Comparison of ENCODE assay signal across 8 mouse cellular contexts in genomic region chr2:75985124-75985523, GRCm38 (mm10). TPM values are rescaled to one million over a fixed set of nuclear protein-coding genes. Genes with fewer than 3 reads are reported as not detected.
DNase-seq lines count a peak whose midpoint lies in the region; ATAC-seq and TF ChIP-seq lines count a peak whose summit lies in the region.

No protein-coding gene starts in this region.

- H3K4me2 ChIP-seq in kidney, embryonic 15.5 days = no peak overlapping the region
- H3K4me2 ChIP-seq in limb, embryonic 14.5 days (replicated peaks; ENCODE audit: low read depth, low read length, severe bottlenecking) = no peak overlapping the region
- no peak overlapping the region for H3K4me2 ChIP-seq in stomach, postnatal 0 days (replicated peaks; ENCODE audit: low read depth)

- no peaks in the 10 kb centered on the region for H3K27me3 ChIP-seq in testis, adult 2 months (ENCODE audit: control insufficient read depth, insufficient read depth, low read length)
- H3K27me3 ChIP-seq in kidney, embryonic 15.5 days = no peaks in the 10 kb centered on the region
- H3K27me3 ChIP-seq in limb, embryonic 14.5 days (ENCODE audit: control insufficient read depth, insufficient read depth, low read length) = no peaks in the 10 kb centered on the region
- no peaks in the 10 kb centered on the region for H3K27me3 ChIP-seq in stomach, postnatal 0 days (ENCODE audit: control insufficient read depth, insufficient read depth, low read length)

- H3K9ac ChIP-seq in kidney, embryonic 15.5 days = no peak overlapping the region
- H3K9ac ChIP-seq in limb, embryonic 14.5 days (ENCODE audit: low read depth, low read length, severe bottlenecking) = no peak overlapping the region
- H3K9ac ChIP-seq in stomach, postnatal 0 days (ENCODE audit: low read length) = no peak overlapping the region

- ATAC-seq in kidney, embryonic 15.5 days (replicated peaks; ENCODE audit: low FRiP score) = peak; percentile 68
- ATAC-seq in limb, embryonic 14.5 days (ENCODE audit: low FRiP score, low read depth) = peak; percentile 66; the same call in 1 of the 2 replicates
- ATAC-seq in monocyte, adult 5-6 weeks (replicated peaks; ENCODE audit: insufficient number of reproducible peaks, low FRiP score, low TSS enrichment, poor library complexity, severe bottlenecking) = peak; percentile 78
- peak; percentile 68 for ATAC-seq in stomach, postnatal 0 days (ENCODE audit: low FRiP score, low TSS enrichment)

- TF ChIP-seq EP300 in stomach, postnatal 0 days (optimal IDR thresholded peaks at IDR 0.05) = no peak

- no peak for TF ChIP-seq POLR2A in testis, adult 2 months (IDR thresholded peaks at IDR 0.05; ENCODE audit: control insufficient read depth, low read depth, low read length)
- TF ChIP-seq POLR2A in limb, embryonic 14.5 days (IDR thresholded peaks at IDR 0.05; ENCODE audit: borderline replicate concordance, extremely low read depth, insufficient read depth, insufficient read length) = no peak

- no peaks in the 10 kb centered on the region for H3K36me3 ChIP-seq in testis, adult 2 months (ENCODE audit: control insufficient read depth, insufficient read depth, low read length)
- no peaks in the 10 kb centered on the region for H3K36me3 ChIP-seq in kidney, embryonic 15.5 days
- no peaks in the 10 kb centered on the region for H3K36me3 ChIP-seq in limb, embryonic 14.5 days (ENCODE audit: control insufficient read depth, insufficient read depth, low read length)
- H3K36me3 ChIP-seq in stomach, postnatal 0 days (ENCODE audit: control insufficient read depth, insufficient read depth, low read length) = no peaks in the 10 kb centered on the region

- DNase-seq in testis, postnatal 14 days (ENCODE audit: low spot score) = no peak
- DNase-seq in cerebellum, postnatal 14 days = peak; percentile 78 to 80
- peak; percentile 40 for DNase-seq in gastrocnemius, postnatal 10 days
- peak; percentile 87 for DNase-seq in limb, embryonic 14.5 days (ENCODE audit: low spot score)
- DNase-seq in stomach, postnatal 0 days (ENCODE audit: low spot score) = peak; percentile 55

- H3K4me1 ChIP-seq in testis, adult 2 months (ENCODE audit: control insufficient read depth, insufficient read depth, low read length) = no peaks in the 10 kb centered on the region; the same call in 1 of the 2 replicates
- H3K4me1 ChIP-seq in kidney, embryonic 15.5 days = peaks cover 22% of the 10 kb centered on the region
- H3K4me1 ChIP-seq in limb, embryonic 14.5 days (ENCODE audit: control insufficient read depth, insufficient read depth, low read length) = peaks cover 30% of the 10 kb centered on the region
- 0 out of 2 replicates have a peak, but pooled peaks cover 2% of the 10 kb centered on the region for H3K4me1 ChIP-seq in stomach, postnatal 0 days (replicated peaks; ENCODE audit: control insufficient read depth, insufficient read depth)

- TF ChIP-seq CTCF in testis, adult 2 months (IDR thresholded peaks at IDR 0.05; ENCODE audit: control insufficient read depth, insufficient read depth, insufficient replicate concordance, low read depth, low read length) = peak; percentile 67; the same call in 1 of the 2 replicates
- peak; percentile 99 for TF ChIP-seq CTCF in stomach, postnatal 0 days (IDR thresholded peaks at IDR 0.05; ENCODE audit: low read depth)

- no peak overlapping the region for H3K4me3 ChIP-seq in testis, adult 2 months (ENCODE audit: control insufficient read depth, low read depth, low read length)
- H3K4me3 ChIP-seq in kidney, embryonic 15.5 days (replicated peaks) = no peak overlapping the region
- H3K4me3 ChIP-seq in limb, embryonic 14.5 days (replicated peaks; ENCODE audit: low read length) = no peak overlapping the region
- H3K4me3 ChIP-seq in stomach, postnatal 0 days (ENCODE audit: low read depth, low read length) = no peak overlapping the region

- no peak overlapping the region for H3K27ac ChIP-seq in testis, adult 2 months (ENCODE audit: control insufficient read depth, insufficient read depth, low read depth, low read length)
- no peak overlapping the region for H3K27ac ChIP-seq in kidney, embryonic 15.5 days
- H3K27ac ChIP-seq in limb, embryonic 14.5 days (replicated peaks; ENCODE audit: low read depth, low read length) = no peak overlapping the region
- no peak overlapping the region for H3K27ac ChIP-seq in stomach, postnatal 0 days (replicated peaks)

- WGBS in kidney, embryonic 15.5 days = 3% methylated on average over 2 of the region's 2 CpGs
- WGBS in limb, embryonic 14.5 days = 3% methylated on average over 2 of the region's 2 CpGs
- WGBS in stomach, postnatal 0 days = 2% methylated on average over 2 of the region's 2 CpGs

- no peaks in the 10 kb centered on the region for H3K9me3 ChIP-seq in kidney, embryonic 15.5 days (replicated peaks)
- no peaks in the 10 kb centered on the region for H3K9me3 ChIP-seq in limb, embryonic 14.5 days (ENCODE audit: control insufficient read depth, low read length)
- H3K9me3 ChIP-seq in stomach, postnatal 0 days (ENCODE audit: control insufficient read depth, low read length) = no peaks in the 10 kb centered on the region

RNA-seq across cellular contexts. Expression of gene Ttc30a1, which starts 3.4 kb away (rescaled TPM):
- polyA plus RNA-seq in testis, adult 2 months (2012; rRNA removed) = 12.3 and 12.4 TPM in 2 replicates
- 1 to 10 TPM; 1.4 to 1.5 TPM for total RNA-seq in gastrocnemius, postnatal 10 days (2021)
- 8.2 and 9.2 TPM in 2 replicates for polyA plus RNA-seq in kidney, embryonic 15.5 days (2015; fragmentation: Nextera tagmentation; extraction: Ambion mirVana)
- 6.9 TPM in 2 replicates for polyA plus RNA-seq in limb, embryonic 14.5 days (2012; rRNA removed)
- polyA plus RNA-seq in limb, embryonic 14.5 days (2014; fragmentation: Nextera tagmentation; extraction: Ambion mirVana) = 5.9 and 6.7 TPM in 2 replicates
- total RNA-seq in monocyte, adult 5-6 weeks (2017) = 0.19 to 2.2 TPM (median 1.6 TPM) in 3 replicates
- polyA plus RNA-seq in stomach, postnatal 0 days (2015; fragmentation: Nextera tagmentation; extraction: Ambion mirVana) = 3.3 and 3.8 TPM in 2 replicates

RNA-seq across cellular contexts. Expression of gene Ttc30a2, which starts 7.2 kb away (rescaled TPM):
- 76.5 and 77.4 TPM in 2 replicates for polyA plus RNA-seq in testis, adult 2 months (2012; rRNA removed)
- total RNA-seq in gastrocnemius, postnatal 10 days (2021) = under 1 TPM in 1 of 2 experiments, not detected in 1; 0.45 TPM
- 0.47 and 0.98 TPM in 2 replicates for polyA plus RNA-seq in kidney, embryonic 15.5 days (2015; fragmentation: Nextera tagmentation; extraction: Ambion mirVana)
- 0.35 and 0.47 TPM in 2 replicates for polyA plus RNA-seq in limb, embryonic 14.5 days (2012; rRNA removed)
- 0.30 TPM in 2 replicates for polyA plus RNA-seq in limb, embryonic 14.5 days (2014; fragmentation: Nextera tagmentation; extraction: Ambion mirVana)
- 0.29 to 0.64 TPM in 2 of 3 replicates, not detected in the other for total RNA-seq in monocyte, adult 5-6 weeks (2017)
- polyA plus RNA-seq in stomach, postnatal 0 days (2015; fragmentation: Nextera tagmentation; extraction: Ambion mirVana) = 0.17 and 0.27 TPM in 2 replicates

RNA-seq across cellular contexts. Expression of gene Ttc30b, which starts 46.7 kb away (rescaled TPM):
- polyA plus RNA-seq in testis, adult 2 months (2012; rRNA removed) = 5.2 and 5.4 TPM in 2 replicates
- 1 to 10 TPM; 5.0 TPM for total RNA-seq in gastrocnemius, postnatal 10 days (2021)
- 11.8 and 12.3 TPM in 2 replicates for polyA plus RNA-seq in kidney, embryonic 15.5 days (2015; fragmentation: Nextera tagmentation; extraction: Ambion mirVana)
- polyA plus RNA-seq in limb, embryonic 14.5 days (2012; rRNA removed) = 7.8 and 8.4 TPM in 2 replicates
- polyA plus RNA-seq in limb, embryonic 14.5 days (2014; fragmentation: Nextera tagmentation; extraction: Ambion mirVana) = 10.8 and 11.2 TPM in 2 replicates
- 1.3 to 3.2 TPM (median 2.4 TPM) in 3 replicates for total RNA-seq in monocyte, adult 5-6 weeks (2017)
- 10.3 and 10.6 TPM in 2 replicates for polyA plus RNA-seq in stomach, postnatal 0 days (2015; fragmentation: Nextera tagmentation; extraction: Ambion mirVana)

Comparison
In these comparisons a context has a peak if more than half of its experiments do, and no peak if none do; other contexts are left out.
1. RNA of gene Ttc30a2, which starts 7.2 kb away (polyA plus RNA-seq): 76.5 to 77.4 TPM in testis, adult 2 months; 0.47 to 0.98 TPM in kidney, embryonic 15.5 days, 0.30 to 0.47 TPM in limb, embryonic 14.5 days and 0.17 to 0.27 TPM in stomach, postnatal 0 days; every median in the first group is over 10 times any median in the second.
2. Peak in every context shown above with its lines, with median percentiles within 50 percentile points of each other: ATAC-seq.